Mouse (Mus musculus) erythroblast, embryonic 14.5 days (primary cell): ENCODE measurements around the gene Gm17334.

Source experiments
- GATA1 ChIP-seq: IDR thresholded peaks from 2 replicates; pipeline ENCODE4 v1.6.1; 2012; ENCODE audit warnings: low read length, inconsistent platforms, mixed read lengths
- TAL1 ChIP-seq: IDR thresholded peaks from 3 replicates; pipeline ENCODE4 v1.6.1; 2012; ENCODE audit warnings: low read length, inconsistent platforms, mixed read lengths

- TF ChIP-seq GATA1, result no peak
- no peak for TF ChIP-seq TAL1
Observed at GRCm38 (mm10) chr11:53769185-53769576, 3.8 kb downstream of the Gm17334 start.
